Mouse (Mus musculus): Measurements from ENCODE around the gene Cldn14.
A peak's percentile ranks its signal among the peaks of the same experiment; 100 is the strongest.

Gene Cldn14

DNA sequence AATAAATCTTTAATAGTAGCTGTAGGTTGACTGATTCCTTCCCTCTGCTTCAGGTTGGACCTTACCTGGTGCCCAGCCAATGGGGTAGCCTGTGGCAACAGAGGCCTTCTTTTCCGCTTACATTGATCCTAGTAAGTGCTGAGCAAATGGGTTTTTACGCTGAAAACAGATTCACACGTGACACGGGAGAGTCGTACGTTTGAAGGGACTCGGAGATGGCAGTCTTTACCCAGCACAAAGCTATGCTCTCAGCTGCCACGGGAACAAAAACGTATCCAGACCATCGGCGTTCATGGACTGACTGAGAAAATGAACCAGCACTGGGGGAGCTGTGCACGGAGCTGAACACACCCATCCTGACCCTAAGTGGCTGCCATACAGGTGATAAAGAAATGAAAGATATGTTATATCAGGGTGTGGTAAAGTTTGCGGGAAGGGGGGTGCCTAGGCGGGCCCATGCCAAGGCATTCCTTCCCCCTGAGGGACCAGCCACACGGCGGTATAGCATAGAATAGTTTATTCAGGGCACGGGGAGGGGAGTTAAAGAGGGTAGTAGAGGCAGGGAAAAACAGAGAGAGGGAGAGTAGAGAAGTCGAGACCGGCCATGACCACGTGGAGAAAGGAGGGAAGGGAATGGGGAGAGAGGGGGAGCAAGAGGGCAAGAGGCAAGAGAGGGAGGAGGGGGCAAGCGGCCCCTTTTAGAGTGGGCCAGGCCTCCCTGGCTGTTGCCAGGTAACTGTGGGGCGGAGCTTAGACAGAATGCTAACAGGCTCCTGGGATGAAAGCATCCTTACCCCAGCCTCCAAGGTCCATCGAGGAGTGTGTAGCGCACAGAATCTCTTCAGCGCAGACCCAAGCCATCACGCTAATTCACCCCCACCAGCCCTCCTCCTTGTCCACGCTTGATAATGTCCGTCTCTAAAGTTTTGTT is 97.6 kb downstream of the Cldn14 start:
- DNase-seq, result no peak

DNA sequence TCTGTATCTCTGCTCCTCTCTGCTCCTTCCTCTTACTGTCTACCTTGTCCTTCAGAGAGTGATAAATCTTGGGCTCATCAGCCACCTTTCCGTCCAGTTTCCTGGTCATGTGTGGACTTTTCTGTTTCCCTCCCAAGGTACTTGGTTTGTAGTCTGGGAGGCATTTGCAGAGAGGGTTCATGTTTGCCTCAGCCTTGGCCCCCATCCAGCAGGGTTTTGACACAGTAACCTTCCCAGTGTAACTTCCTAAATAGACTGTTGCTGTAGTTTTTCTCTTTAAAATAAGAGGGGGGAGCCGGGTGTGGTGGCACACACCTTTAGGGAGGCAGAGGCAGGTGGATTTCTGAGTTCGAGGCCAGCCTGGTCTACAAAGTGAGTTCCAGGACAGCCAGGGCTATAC is 98.7 kb downstream of the Cldn14 start:
- no peak for DNase-seq

DNA sequence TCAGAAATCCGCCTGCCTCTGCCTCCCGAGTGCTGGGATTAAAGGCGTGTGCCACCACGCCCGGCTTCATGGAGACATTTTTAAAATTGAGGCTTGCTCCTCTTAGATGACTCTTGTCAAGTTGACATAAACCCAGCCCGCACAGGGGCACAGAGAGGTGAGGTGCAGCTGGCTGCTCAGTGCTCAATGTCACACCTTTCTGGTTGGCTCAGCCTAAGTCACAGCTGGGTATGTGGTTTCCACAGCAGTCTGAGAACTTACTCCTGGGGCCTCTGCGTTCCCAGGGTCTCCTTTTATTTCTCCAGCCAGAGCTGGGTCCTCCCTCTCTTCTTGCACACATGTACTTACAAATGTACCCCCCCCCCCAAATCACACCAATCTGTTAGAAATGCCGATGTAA is 100.4 kb downstream of the Cldn14 start:
- DNase-seq, result no peak

DNA sequence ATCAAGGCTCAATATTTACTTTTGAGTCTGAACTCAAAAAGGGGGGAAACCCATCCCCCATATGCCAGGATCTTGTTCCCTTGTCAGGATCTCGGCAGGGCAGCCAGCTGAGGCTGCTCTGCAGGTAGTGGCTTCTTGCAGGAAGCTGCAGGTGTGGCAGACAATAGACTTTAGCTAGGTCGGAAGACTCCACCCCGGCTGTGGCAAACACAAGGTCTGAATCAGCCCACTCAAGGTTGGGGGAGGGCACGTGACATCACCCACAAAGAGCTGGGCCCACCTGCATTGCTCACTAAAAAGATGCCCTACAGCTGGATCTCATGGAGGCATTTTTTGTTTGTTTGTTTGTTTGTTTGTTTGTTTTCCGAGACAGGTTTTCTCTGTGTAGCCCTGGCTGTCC is 100.9 kb downstream of the Cldn14 start:
- DNase-seq, result no peak

DNA sequence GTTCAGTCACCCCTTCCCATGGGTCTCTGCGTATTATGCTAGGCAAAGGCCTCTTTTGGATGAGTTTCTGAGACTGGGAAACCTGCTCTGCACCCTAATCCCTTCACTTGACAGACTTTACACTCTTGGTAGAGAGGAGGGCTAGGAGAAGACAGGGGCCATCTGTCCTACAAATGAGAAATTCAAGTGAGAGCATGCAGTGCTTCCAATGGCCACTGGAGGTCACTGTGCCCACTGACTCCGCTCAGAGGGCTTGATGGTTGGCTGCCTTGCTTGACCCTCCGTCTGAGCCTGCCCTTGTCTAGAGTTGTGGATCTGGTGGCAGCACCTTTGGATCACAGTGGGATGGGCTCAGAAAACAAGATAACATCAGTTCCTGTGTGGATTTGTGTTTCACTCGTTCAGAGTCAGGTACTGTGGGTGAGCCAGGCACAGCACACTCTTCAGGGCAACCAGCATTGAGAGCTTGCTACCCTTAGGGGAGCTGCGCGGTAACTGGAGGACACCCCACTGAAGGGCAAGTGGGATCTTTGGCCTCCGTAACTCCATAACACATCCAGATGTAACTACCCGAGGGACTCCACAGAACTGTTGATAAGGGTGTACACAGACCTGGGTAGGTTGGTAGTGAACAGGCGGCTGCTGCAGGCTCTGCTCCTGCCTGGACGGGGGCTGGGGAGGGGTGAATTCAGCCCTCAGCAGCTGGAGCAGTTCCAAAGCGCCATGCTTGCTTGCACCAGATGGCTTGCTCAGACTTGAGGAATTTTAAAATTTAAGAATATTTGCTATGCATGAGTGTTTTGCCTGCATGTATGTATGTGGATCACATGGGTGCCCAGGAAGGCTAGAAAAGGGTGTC is 102.3 kb downstream of the Cldn14 start:
- DNase-seq, result peak; percentile 29

DNA sequence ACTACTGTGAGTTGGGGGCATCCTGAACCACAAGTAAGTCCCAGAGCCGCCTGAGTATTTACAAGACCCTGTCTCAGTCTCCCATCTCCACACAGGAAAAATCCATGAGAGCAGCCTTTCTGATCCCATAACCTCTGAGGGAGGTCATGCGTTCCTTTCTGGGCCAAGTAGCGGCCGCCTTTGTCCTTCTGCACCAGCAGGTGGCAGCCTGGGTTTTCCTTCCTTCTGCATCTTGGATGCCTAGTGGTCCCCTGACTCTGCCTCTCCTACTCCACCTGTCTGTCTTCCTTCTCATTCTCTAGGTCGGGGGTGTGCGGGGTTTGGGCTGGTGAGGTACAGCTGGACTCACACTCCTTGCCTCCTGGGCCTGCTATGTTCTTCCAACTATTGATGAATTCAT is 105.6 kb downstream of the Cldn14 start:
- DNase-seq, result no peak

DNA sequence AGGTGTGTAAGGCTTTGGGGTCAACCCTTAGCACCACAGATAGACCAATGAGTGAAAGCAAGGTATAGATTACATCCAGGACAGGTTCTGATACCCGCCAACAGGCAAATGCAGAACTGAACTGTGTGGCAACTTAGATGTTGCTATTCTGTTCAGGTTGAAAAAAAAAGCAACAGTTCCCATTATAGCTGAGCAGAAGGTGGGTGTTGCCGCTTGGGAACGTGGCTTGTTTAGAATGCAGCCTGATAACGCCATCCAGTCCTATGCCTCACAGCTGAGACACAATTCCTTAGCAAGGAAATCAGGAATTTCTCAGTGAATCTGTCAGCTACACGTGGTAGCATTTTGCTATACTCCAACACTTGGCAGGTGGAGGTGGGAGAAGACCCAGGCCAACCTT is 115.4 kb downstream of the Cldn14 start:
- no peak for DNase-seq

DNA sequence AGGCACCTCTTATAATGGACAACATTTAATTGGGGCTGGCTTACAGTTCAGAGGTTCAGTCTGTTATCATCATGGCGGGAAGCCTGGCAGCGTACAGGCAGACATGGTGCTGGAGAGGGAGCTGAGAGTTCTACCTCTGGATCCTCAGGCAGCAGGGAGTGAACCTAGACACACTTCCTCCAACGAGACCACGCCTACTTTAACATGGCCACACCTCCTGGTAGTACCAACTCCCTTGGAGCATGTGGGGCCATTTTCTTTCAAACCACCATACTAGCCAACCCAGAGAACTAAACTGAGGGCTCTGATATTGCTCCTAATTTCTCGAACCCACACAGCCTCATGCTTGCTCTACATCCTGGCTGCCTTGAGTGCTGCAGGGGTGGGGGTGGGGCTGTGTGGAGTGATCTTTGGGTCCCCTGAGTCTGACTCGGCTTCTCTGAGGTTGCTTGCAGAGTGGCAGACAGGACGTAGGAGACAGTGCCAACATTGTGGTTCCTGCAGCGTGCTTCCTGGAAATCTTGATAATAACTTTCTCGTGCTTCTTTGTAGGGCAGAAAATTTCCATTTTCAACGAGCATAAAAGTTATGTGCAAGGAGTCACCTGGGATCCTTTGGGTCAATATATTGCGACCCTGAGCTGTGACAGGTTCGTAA is 117.6 kb downstream of the Cldn14 start:
- no peak for DNase-seq

DNA sequence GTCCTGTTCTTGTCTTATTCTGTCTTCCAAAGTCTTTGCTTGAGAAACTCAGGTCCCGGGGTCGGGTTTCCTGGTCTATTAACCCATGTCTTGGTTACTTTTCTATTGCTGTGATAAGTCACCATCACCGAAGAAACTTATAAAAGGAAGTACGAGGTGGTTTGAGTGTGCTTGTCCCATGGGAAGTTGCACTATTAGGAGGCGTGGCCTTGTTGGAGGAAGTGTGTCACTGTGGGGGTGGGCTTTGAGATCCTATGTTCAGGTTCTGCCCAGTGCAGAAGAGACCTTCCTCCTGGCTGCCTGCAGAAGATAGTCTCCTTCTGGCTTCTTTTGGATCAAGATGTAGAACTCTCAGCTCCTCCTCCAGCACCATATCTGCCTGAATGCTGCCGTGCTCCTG is 120.2 kb downstream of the Cldn14 start:
- no peak for DNase-seq

DNA sequence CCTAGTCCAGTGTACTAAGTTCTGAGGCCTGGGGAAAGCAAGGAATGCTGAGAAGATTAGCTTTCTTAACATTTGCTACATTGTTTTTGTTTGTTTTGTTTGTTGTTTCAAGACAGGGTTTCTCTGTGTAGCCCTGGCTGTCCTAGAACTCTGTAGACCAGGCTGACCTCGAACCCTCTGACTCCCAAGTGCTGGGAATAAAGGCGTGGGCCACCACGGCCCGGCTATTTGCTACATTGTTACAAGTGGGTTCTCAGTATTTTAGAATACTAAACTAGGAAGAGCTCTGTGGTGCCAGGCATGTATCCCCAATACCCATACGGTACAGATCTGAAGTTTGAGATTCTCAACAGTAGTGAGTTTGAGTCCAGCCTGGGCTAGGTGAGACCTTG is 123.9 kb downstream of the Cldn14 start:
- DNase-seq, result no peak

DNA sequence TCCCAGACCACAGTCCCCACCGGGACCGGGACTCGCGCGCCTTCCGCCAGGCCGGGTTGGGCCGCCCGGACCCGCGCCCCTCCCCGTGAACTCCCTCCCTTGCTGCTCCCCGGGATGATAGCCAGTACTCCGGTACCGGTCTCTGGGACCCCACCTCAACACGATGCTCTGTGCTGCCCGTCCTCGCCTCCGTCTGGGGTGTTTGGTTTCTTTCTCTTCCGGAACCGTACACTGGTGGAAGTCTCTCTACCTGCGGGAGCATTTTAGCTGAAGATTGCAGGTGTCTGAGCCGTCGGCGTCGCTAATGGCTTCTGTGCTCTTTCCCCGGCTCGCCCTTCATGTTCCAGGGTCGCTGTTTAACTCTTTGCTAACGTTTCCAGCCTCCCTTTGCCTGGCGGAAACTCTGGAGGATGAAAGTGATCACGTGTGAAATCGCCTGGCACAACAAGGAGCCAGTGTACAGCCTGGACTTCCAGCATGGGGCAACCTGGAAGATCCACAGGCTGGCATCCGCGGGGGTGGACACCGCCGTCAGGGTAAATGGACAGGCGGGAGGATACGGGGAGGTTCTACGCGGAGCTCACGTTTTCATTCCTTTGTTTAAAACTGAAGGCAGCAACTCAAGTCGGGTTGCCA is 124.4 kb downstream of the Cldn14 start:
- DNase-seq, result peak; percentile 25

DNA sequence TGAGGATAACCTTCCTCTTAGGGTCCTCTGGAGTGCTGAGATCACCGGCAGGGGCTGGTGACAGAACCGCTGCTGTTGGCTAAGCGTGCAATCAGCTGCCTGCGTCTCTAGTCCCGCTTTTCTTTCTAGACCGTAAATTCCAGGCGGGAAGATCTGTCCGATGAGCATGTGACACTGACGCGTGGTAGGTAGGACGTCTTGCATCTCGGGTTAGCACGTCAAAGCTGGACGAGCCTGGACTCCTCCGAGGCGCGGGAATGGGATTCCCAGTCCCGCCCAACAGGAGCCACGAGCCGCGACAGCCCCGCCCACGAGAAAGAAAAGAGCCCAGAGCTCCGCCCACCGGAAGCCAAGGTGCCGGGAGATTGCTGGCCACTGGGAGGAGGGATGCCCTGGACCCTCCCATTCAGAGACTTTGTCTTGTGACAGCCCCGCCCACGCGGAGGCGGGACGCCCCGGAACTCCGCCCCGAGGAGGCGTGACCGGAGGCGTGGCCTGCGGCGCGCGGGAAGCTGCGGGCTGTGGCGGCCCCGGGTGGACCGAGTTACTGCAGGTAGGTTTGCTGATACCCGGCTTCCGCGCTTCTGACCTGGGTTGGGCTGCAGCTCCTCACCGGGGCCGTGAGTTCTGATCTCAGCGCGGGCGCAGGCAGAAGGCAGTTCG is 125.1 kb downstream of the Cldn14 start, which contains the start of gene Chaf1b:
Gene Chaf1b, plus strand, starts transcription at position 479 of the 663 bp plus-strand sequence.
- DNase-seq, result peak; percentile 94

DNA sequence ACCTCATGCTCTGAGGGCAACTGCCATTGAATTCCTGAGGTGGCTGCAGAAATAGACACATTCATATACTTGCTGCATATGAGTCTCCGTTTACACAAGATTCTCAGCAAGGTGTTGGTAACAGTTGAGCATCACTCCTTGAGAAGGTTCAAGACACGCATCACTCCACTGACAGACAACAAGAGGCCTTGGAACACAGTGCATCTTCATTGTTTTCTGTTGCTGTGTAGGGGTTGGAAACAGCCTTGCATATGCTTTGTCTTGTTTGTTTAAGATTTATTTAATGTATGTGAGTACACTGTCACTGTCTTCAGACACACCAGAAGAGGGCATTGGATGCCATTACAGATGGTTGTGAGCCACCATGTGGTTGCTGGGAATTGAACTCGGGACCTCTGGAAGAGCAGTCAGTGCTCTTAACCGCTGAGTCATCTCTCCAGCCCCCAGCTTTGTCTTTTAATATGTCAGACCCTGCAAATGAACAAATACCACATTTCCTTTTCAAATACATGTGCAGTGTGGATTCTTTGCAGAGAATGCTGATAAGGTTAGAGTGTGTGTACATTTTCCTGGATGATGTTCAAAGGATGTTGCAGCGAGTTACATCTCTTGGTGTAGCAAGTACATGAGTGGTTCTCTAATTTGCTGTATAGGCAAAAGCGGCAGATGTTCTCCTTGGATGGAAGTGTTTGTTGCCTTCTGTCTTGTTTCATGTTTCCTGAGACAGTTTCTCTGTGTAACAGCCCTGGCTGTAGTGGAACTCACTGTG is 130.8 kb downstream of the Cldn14 start:
- no peak for DNase-seq

DNA sequence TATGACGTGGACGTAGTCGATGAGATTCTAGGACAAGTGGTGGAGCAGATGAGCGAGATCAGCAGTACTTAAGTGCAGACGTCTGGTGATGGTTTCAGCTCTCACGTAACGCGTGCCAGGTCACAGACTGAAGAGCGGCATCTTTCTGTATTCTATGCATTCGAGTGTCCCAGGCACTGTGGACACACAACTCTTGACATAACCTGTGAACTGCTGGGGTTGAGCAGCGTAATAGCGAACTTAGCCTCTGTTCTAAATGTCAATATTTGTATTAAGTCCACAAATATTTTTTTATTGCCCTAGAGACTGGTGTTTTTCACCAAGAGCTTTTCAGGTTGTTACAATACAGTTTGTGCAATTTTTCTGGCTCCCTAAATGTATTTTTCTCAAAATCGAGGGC is 133.8 kb downstream of the Cldn14 start:
- DNase-seq, result no peak

Measured in cerebellum, adult 11-12 months (tissue).